Mouse (Mus musculus) small intestine, adult 2 months (tissue): Measurements from ENCODE around the gene Ccdc6.

ENCODE experiments used
- CTCF ChIP-seq: fragments of 200-500 bp; IDR thresholded peaks from 2 replicates; pipeline ENCODE4 v1.5.1; 2012; ENCODE audit warnings: low read depth, mild to moderate bottlenecking, control low read depth, inconsistent platforms, low read length, moderate library complexity, mixed read lengths; ENCODE audit not compliant: insufficient replicate concordance, insufficient read length; ENCODE audit errors: extremely low read depth
- POLR2A ChIP-seq: fragments of 200-500 bp; IDR thresholded peaks from 2 replicates; pipeline ENCODE4 v1.6.1; 2012; ENCODE audit warnings: low read depth, mild to moderate bottlenecking, control low read depth, inconsistent platforms, low read length, moderate library complexity

DNA sequence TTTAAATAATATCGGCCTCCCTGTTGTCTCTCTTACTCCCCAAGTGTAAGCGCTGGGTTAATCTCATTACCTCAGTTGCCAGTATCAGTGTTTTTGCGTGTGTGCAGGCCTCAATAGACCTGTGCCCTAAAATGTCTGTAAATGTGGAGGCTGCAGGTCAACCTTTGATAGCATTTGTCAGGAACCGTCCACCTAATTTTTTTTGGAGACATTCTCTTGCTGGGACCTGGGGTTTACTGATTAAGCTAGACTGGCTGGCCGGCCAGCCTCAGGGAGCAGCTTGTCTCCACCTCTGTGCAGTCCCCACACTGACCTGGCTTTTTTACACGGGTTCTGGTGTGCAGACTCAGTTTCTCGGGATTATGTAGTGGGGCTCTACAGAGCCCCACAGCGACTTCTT lies 30.4 kb downstream of the Ccdc6 start:
- no peak for TF ChIP-seq CTCF
- TF ChIP-seq POLR2A = no peak
